Mouse (Mus musculus): ENCODE results near the gene Fmnl2. TPM values are rescaled to one million over a fixed set of nuclear protein-coding genes. Genes with fewer than 3 reads are reported as not detected.

The Fmnl2 gene
- total RNA-seq, 2 experiments from 2014 or later: 42.8 to 43.4 TPM

GRCm38 (mm10) chr2:53056556-53056955, 198.9 kb downstream of the Fmnl2 start:
- DNase-seq (ENCODE audit: low spot score in 2 of 2): no peak
- intact Hi-C loops (cut with DNase I): no loop called here

- no peak for DNase-seq (ENCODE audit: low spot score in 2 of 2)
- intact Hi-C loops (cut with DNase I): no loop called here
These were observed 199.6 kb downstream of the Fmnl2 start for GRCm38 (mm10) chr2:53057291-53057690.

- no peak for DNase-seq (ENCODE audit: low spot score in 2 of 2)
These were observed 203.8 kb downstream of the Fmnl2 start for GRCm38 (mm10) chr2:53061363-53062000.

GRCm38 (mm10) chr2:53066973-53067372, 209.3 kb downstream of the Fmnl2 start:
- intact Hi-C loops (cut with DNase I): no loop called here
- DNase-seq (ENCODE audit: low spot score in 2 of 2): no peak

More at GRCm38 (mm10) chr2:53061363-53062000, 203.8 kb downstream of the Fmnl2 start:
- intact Hi-C loops (cut with DNase I): no loop called here

GRCm38 (mm10) chr2:53070607-53071006, 212.9 kb downstream of the Fmnl2 start:
- peak; percentile 19 to 31 for DNase-seq (ENCODE audit: low spot score in 2 of 2)
- intact Hi-C loops (cut with DNase I): no loop called here

- DNase-seq (ENCODE audit: low spot score in 2 of 2): no peak
- intact Hi-C loops (cut with DNase I): loop anchor here (5.0 kb wide), 2 partner anchors 72 to 222 kb away; partner anchors contain the start of gene Fmnl2
These were observed 222.1 kb downstream of the Fmnl2 start for GRCm38 (mm10) chr2:53079693-53080286.

- DNase-seq (ENCODE audit: low spot score in 2 of 2): no peak
- intact Hi-C loops (cut with DNase I): loop anchor here (5.0 kb wide), 2 partner anchors 75 to 225 kb away; partner anchors contain the start of gene Fmnl2
These were observed 224.4 kb downstream of the Fmnl2 start for GRCm38 (mm10) chr2:53082045-53082444.

GRCm38 (mm10) chr2:53082501-53082900, 224.8 kb downstream of the Fmnl2 start:
- intact Hi-C loops (cut with DNase I): loop anchor here (5.0 kb wide), 2 partner anchors 75 to 225 kb away; partner anchors contain the start of gene Fmnl2
- DNase-seq (ENCODE audit: low spot score in 2 of 2): no peak

- intact Hi-C loops (cut with DNase I): loop anchor here (5.0 kb wide), 2 partner anchors 76 to 226 kb away; partner anchors contain the start of gene Fmnl2
- no peak for DNase-seq (ENCODE audit: low spot score in 2 of 2)
These were observed 225.6 kb downstream of the Fmnl2 start for GRCm38 (mm10) chr2:53083241-53083640.

- DNase-seq (ENCODE audit: low spot score in 2 of 2): peak; percentile 48 to 56
- intact Hi-C loops (cut with DNase I): loop anchor here (2.0 kb wide), 1 partner anchor 323 kb away; no protein-coding TSS in a partner anchor
These were observed 228.1 kb downstream of the Fmnl2 start for GRCm38 (mm10) chr2:53085617-53086202.

- intact Hi-C loops (cut with DNase I): no loop called here
- DNase-seq (ENCODE audit: low spot score in 2 of 2): no peak
These were observed 231.1 kb downstream of the Fmnl2 start for GRCm38 (mm10) chr2:53088744-53089143.

GRCm38 (mm10) chr2:53095031-53095430, 237.4 kb downstream of the Fmnl2 start:
- peak in 1 of 2 experiments; percentile 13 for DNase-seq (ENCODE audit: low spot score in 2 of 2)
- intact Hi-C loops (cut with DNase I): no loop called here

- intact Hi-C loops (cut with DNase I): no loop called here
- DNase-seq (ENCODE audit: low spot score in 2 of 2): no peak
These were observed 237.8 kb downstream of the Fmnl2 start for GRCm38 (mm10) chr2:53095489-53095888.

- intact Hi-C loops (cut with DNase I): no loop called here
These were observed 242.4 kb downstream of the Fmnl2 start for GRCm38 (mm10) chr2:53100093-53100492.

GRCm38 (mm10) chr2:53101885-53102740, 244.5 kb downstream of the Fmnl2 start:
- intact Hi-C loops (cut with DNase I): no loop called here
- DNase-seq (ENCODE audit: low spot score in 2 of 2): no peak

More at GRCm38 (mm10) chr2:53100093-53100492, 242.4 kb downstream of the Fmnl2 start:
- DNase-seq (ENCODE audit: low spot score in 2 of 2): no peak

- intact Hi-C loops (cut with DNase I): no loop called here
- DNase-seq (ENCODE audit: low spot score in 2 of 2): no peak
These were observed 245.2 kb downstream of the Fmnl2 start for GRCm38 (mm10) chr2:53102901-53103300.

GRCm38 (mm10) chr2:53105408-53105807, 247.7 kb downstream of the Fmnl2 start:
- no peak for DNase-seq (ENCODE audit: low spot score in 2 of 2)
- intact Hi-C loops (cut with DNase I): no loop called here

GRCm38 (mm10) chr2:53106056-53106455, 248.4 kb downstream of the Fmnl2 start:
- DNase-seq (ENCODE audit: low spot score in 2 of 2): peak in 1 of 2 experiments; percentile 57

GRCm38 (mm10) chr2:53106472-53106871, 248.8 kb downstream of the Fmnl2 start:
- intact Hi-C loops (cut with DNase I): no loop called here
- DNase-seq (ENCODE audit: low spot score in 2 of 2): no peak

More at GRCm38 (mm10) chr2:53106056-53106455, 248.4 kb downstream of the Fmnl2 start:
- intact Hi-C loops (cut with DNase I): no loop called here
